Mouse (Mus musculus) midbrain, embryonic 16.5 days (tissue): ENCODE measurements at regions not wholly inside any gene's neighbourhood (a gene's known extent, or its start where the extent isn't known, plus 50 kb on each side); places are given as distances from the start of the nearest gene placed in this dataset.

ENCODE experiments used
- ATAC-seq: fragments of 200-750 bp; cut with Nextera tagmentation; 2 replicates; pipeline ENCODE4 v1.8.0; 2017; ENCODE audit warnings: moderate TSS enrichment
- H3K27ac ChIP-seq: fragments of 300-500 bp; sonication (generic); 2 replicates; pipeline ENCODE4 v1.5.1; 2014; ENCODE audit warnings: mild to moderate bottlenecking, low read length, mixed read lengths
- H3K27me3 ChIP-seq: fragments of 300-500 bp; sonication (generic); 2 replicates; pipeline ENCODE4 v1.6.1; 2014; ENCODE audit warnings: low read depth, low read length, mixed read lengths; ENCODE audit not compliant: control insufficient read depth, insufficient read depth
- H3K36me3 ChIP-seq: fragments of 300-500 bp; sonication (generic); 2 replicates; pipeline ENCODE4 v1.6.1; 2014; ENCODE audit warnings: mild to moderate bottlenecking, low read length, moderate library complexity, mixed read lengths; ENCODE audit not compliant: control insufficient read depth, insufficient read depth
- H3K4me1 ChIP-seq: fragments of 300-500 bp; sonication (generic); 2 replicates; pipeline ENCODE4 v1.6.1; 2014; ENCODE audit warnings: mild to moderate bottlenecking, low read length, mixed read lengths; ENCODE audit not compliant: control insufficient read depth, insufficient read depth
- H3K4me2 ChIP-seq: fragments of 300-500 bp; sonication (generic); 2 replicates; pipeline ENCODE4 v1.6.1; 2014; ENCODE audit warnings: mild to moderate bottlenecking, low read length, mixed read lengths
- H3K4me3 ChIP-seq: fragments of 300-500 bp; sonication (generic); 2 replicates; pipeline ENCODE4 v1.5.1; 2014; ENCODE audit warnings: low read depth, mild to moderate bottlenecking, low read length, moderate library complexity, mixed read lengths
- H3K9ac ChIP-seq: fragments of 300-500 bp; sonication (generic); 2 replicates; pipeline ENCODE4 v1.6.1; 2014; ENCODE audit warnings: low read depth, low read length, mixed read lengths
- H3K9me3 ChIP-seq: fragments of 300-500 bp; sonication (generic); replicated peaks from 2 replicates; pipeline ENCODE4 v1.6.1; 2014; ENCODE audit warnings: mild to moderate bottlenecking, low read length, mixed read lengths; ENCODE audit not compliant: control insufficient read depth, poor library complexity, severe bottlenecking
- WGBS: fragments of 180-500 bp; shearing (Covaris S2); extraction: QIAGEN DNeasy Blood & Tissue Kit; methylation state at CpG from one replicate; pipeline ENCODE4 v1.1.7; 2014; 5-methylcytosine and 5-hydroxymethylcytosine counted together

- H3K27ac ChIP-seq: no peak overlapping the region
- H3K4me3 ChIP-seq: no peak overlapping the region
- H3K9me3 ChIP-seq: no peaks in the 10 kb centered on the region
- H3K36me3 ChIP-seq: no peaks in the 10 kb centered on the region
- no peak overlapping the region for H3K4me2 ChIP-seq
- H3K27me3 ChIP-seq: no peaks in the 10 kb centered on the region
- H3K9ac ChIP-seq: no peak overlapping the region
- ATAC-seq: no peak
- no peaks in the 10 kb centered on the region for H3K4me1 ChIP-seq
- WGBS: 91% methylated on average over 4 of the region's 4 CpGs
Measured at GRCm38 (mm10) chr16:76547087-76547486, 173.5 kb upstream of the Nrip1 start.

- H3K9me3 ChIP-seq: no peaks in the 10 kb centered on the region
- no peak overlapping the region for H3K27ac ChIP-seq
- no peaks in the 10 kb centered on the region for H3K4me1 ChIP-seq
- no peak for ATAC-seq
- H3K36me3 ChIP-seq: no peaks in the 10 kb centered on the region
- H3K4me2 ChIP-seq: no peak overlapping the region
- 92% methylated on average over 2 of the region's 2 CpGs for WGBS
- H3K4me3 ChIP-seq: no peak overlapping the region
- H3K9ac ChIP-seq: no peak overlapping the region
- no peaks in the 10 kb centered on the region for H3K27me3 ChIP-seq
Measured at GRCm38 (mm10) chr16:76546632-76547031, 173.0 kb upstream of the Nrip1 start.

GRCm38 (mm10) chr16:76545942-76546341, 172.3 kb upstream of the Nrip1 start:
- Histone ChIP-seq H3K4me2 (no peak overlapping the region), H3K9ac (no peak overlapping the region), H3K4me1 (no peaks in the 10 kb centered on the region), H3K27me3 (no peaks in the 10 kb centered on the region), H3K9me3 (no peaks in the 10 kb centered on the region), H3K36me3 (no peaks in the 10 kb centered on the region), H3K27ac (no peak overlapping the region), H3K4me3 (no peak overlapping the region)
- 91% methylated on average over 2 of the region's 2 CpGs for WGBS
- ATAC-seq: no peak

GRCm38 (mm10) chr16:76544972-76545371, 171.3 kb upstream of the Nrip1 start:
- Histone ChIP-seq H3K4me2 (no peak overlapping the region), H3K4me3 (no peak overlapping the region), H3K27ac (no peak overlapping the region), H3K4me1 (0 out of 2 replicates have a peak, but pooled peaks cover under 1% of the 10 kb centered on the region), H3K9me3 (no peaks in the 10 kb centered on the region), H3K36me3 (no peaks in the 10 kb centered on the region), H3K27me3 (no peaks in the 10 kb centered on the region), H3K9ac (no peak overlapping the region)
- 84% methylated on average over 4 of the region's 4 CpGs for WGBS
- no peak for ATAC-seq

- Histone ChIP-seq H3K4me2 (no peak overlapping the region), H3K4me1 (peaks cover 5% of the 10 kb centered on the region; the same call in 1 of the 2 replicates), H3K27ac (no peak overlapping the region), H3K27me3 (no peaks in the 10 kb centered on the region), H3K36me3 (no peaks in the 10 kb centered on the region), H3K9ac (no peak overlapping the region), H3K9me3 (no peaks in the 10 kb centered on the region), H3K4me3 (no peak overlapping the region)
- ATAC-seq: no peak
- 31% methylated on average over 5 of the region's 5 CpGs for WGBS
Measured at GRCm38 (mm10) chr16:76540964-76541363, 167.3 kb upstream of the Nrip1 start.

- WGBS: 39% methylated on average over 8 of the region's 8 CpGs
- ATAC-seq: no peak
- H3K36me3 ChIP-seq: no peaks in the 10 kb centered on the region
- H3K27ac ChIP-seq: no peak overlapping the region
- H3K9me3 ChIP-seq: no peaks in the 10 kb centered on the region
- H3K9ac ChIP-seq: no peak overlapping the region
- H3K27me3 ChIP-seq: no peaks in the 10 kb centered on the region
- peaks cover 5% of the 10 kb centered on the region; the same call in 1 of the 2 replicates for H3K4me1 ChIP-seq
- no peak overlapping the region for H3K4me3 ChIP-seq
- no peak overlapping the region for H3K4me2 ChIP-seq
Measured at GRCm38 (mm10) chr16:76540328-76540923, 166.8 kb upstream of the Nrip1 start.

- Histone ChIP-seq H3K4me2 (no peak overlapping the region), H3K27me3 (no peaks in the 10 kb centered on the region), H3K27ac (no peak overlapping the region), H3K36me3 (no peaks in the 10 kb centered on the region), H3K9ac (no peak overlapping the region), H3K4me3 (no peak overlapping the region), H3K4me1 (peaks cover 5% of the 10 kb centered on the region; the same call in 1 of the 2 replicates), H3K9me3 (no peaks in the 10 kb centered on the region)
- WGBS: 5% methylated on average over 6 of the region's 6 CpGs
- ATAC-seq: peak; percentile 64; the same call in 1 of the 2 replicates
Measured at GRCm38 (mm10) chr16:76539669-76540068, 166.0 kb upstream of the Nrip1 start.

GRCm38 (mm10) chr16:76537871-76538270, 164.2 kb upstream of the Nrip1 start:
- Histone ChIP-seq H3K27ac (no peak overlapping the region), H3K9me3 (no peaks in the 10 kb centered on the region), H3K4me1 (peaks cover 5% of the 10 kb centered on the region; the same call in 1 of the 2 replicates), H3K27me3 (no peaks in the 10 kb centered on the region), H3K4me3 (no peak overlapping the region), H3K9ac (no peak overlapping the region), H3K36me3 (no peaks in the 10 kb centered on the region), H3K4me2 (no peak overlapping the region)
- 93% methylated on average over 11 of the region's 11 CpGs for WGBS
- no peak for ATAC-seq

GRCm38 (mm10) chr16:76532928-76533217, 159.2 kb upstream of the Nrip1 start:
- Histone ChIP-seq H3K36me3 (no peaks in the 10 kb centered on the region), H3K9me3 (no peaks in the 10 kb centered on the region), H3K4me2 (no peak overlapping the region), H3K4me3 (no peak overlapping the region), H3K27me3 (no peaks in the 10 kb centered on the region), H3K9ac (no peak overlapping the region), H3K27ac (no peak overlapping the region), H3K4me1 (no peaks in the 10 kb centered on the region)
- 91% methylated on average over 8 of the region's 8 CpGs for WGBS
- no peak for ATAC-seq
